Comparison of ENCODE assay signal across 8 mouse cellular contexts in the genomic region with DNA sequence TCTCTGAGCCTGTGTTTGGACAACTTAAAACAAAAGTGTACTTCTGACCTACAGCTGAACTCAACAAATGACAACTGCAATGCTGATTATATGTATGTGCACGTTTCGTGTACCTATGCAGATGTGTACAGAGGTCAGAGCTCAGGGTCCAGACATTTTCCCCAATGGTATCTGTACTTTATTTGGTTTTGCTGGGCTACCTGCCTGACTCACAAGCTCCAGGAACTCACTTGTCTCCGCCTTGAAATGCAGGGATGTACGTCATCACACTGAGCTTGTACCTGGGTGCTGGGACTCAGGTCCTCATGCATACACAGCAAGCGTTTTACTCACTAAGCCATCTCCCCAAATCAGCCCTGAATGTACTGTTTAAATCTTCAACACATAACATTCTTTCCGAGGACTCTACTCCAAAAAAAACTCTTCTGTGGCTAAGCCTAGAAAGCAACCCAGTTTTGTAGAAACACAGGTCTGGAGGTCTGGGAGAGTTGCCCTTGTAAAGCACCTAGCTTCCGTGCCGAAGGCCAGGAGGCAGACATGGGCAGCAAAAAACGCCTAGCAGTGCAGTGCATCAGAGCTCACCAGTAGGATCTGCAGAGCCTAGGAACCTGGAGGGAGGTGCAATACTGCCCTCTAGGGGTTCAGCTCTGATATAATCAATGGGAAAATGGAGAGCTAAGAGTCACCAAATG. TPM values are rescaled to one million over a fixed set of nuclear protein-coding genes. Genes with fewer than 3 reads are reported as not detected.
DNase-seq lines count a peak whose midpoint lies in the region; ATAC-seq and TF ChIP-seq lines count a peak whose summit lies in the region.

No protein-coding gene starts in this region.

- TF ChIP-seq CTCF in testis, adult 2 months (IDR thresholded peaks at IDR 0.05; ENCODE audit: control insufficient read depth, insufficient read depth, insufficient replicate concordance, low read depth, low read length): peak; percentile 49; the same call in 1 of the 2 replicates

- no peak for TF ChIP-seq POLR2A in limb, embryonic 14.5 days (IDR thresholded peaks at IDR 0.05; ENCODE audit: borderline replicate concordance, extremely low read depth, insufficient read depth, insufficient read length)
- TF ChIP-seq POLR2A in testis, adult 2 months (IDR thresholded peaks at IDR 0.05; ENCODE audit: control insufficient read depth, low read depth, low read length): no peak

- H3K4me3 ChIP-seq in kidney, embryonic 15.5 days (replicated peaks): no peak overlapping the region
- H3K4me3 ChIP-seq in limb, embryonic 14.5 days (replicated peaks; ENCODE audit: low read length): no peak overlapping the region
- H3K4me3 ChIP-seq in testis, adult 2 months (ENCODE audit: control insufficient read depth, low read depth, low read length): no peak overlapping the region

- H3K4me2 ChIP-seq in kidney, embryonic 15.5 days: no peak overlapping the region
- no peak overlapping the region for H3K4me2 ChIP-seq in limb, embryonic 14.5 days (replicated peaks; ENCODE audit: low read depth, low read length, severe bottlenecking)

- DNase-seq in urinary bladder, postnatal 14 days (ENCODE audit: low spot score): peak; percentile 54
- no peak for DNase-seq in urinary bladder, postnatal 10 days (ENCODE audit: low spot score)
- DNase-seq in cerebellum, postnatal 25 days: peak; percentile 71 to 80
- peak; percentile 32 for DNase-seq in gastrocnemius, postnatal 25 days
- peak; percentile 72 for DNase-seq in limb, embryonic 14.5 days (ENCODE audit: low spot score)

- H3K9ac ChIP-seq in kidney, embryonic 15.5 days: no peak overlapping the region
- no peak overlapping the region for H3K9ac ChIP-seq in limb, embryonic 14.5 days (ENCODE audit: low read depth, low read length, severe bottlenecking)

- peak; percentile 54 for ATAC-seq in kidney, embryonic 15.5 days (replicated peaks; ENCODE audit: low FRiP score)
- peak; percentile 69 for ATAC-seq in limb, embryonic 14.5 days (ENCODE audit: low FRiP score, low read depth)
- peak; percentile 54; the same call in 1 of the 2 replicates for ATAC-seq in monocyte, adult 5-6 weeks (replicated peaks; ENCODE audit: insufficient number of reproducible peaks, low FRiP score, low TSS enrichment, poor library complexity, severe bottlenecking)

- H3K36me3 ChIP-seq in kidney, embryonic 15.5 days: peaks cover 83% of the 10 kb centered on the region
- peaks cover 73% of the 10 kb centered on the region for H3K36me3 ChIP-seq in limb, embryonic 14.5 days (ENCODE audit: control insufficient read depth, insufficient read depth, low read length)
- peaks cover 3% of the 10 kb centered on the region for H3K36me3 ChIP-seq in testis, adult 2 months (ENCODE audit: control insufficient read depth, insufficient read depth, low read length)

- H3K4me1 ChIP-seq in kidney, embryonic 15.5 days: peaks cover 14% of the 10 kb centered on the region
- H3K4me1 ChIP-seq in limb, embryonic 14.5 days (ENCODE audit: control insufficient read depth, insufficient read depth, low read length): no peaks in the 10 kb centered on the region
- H3K4me1 ChIP-seq in testis, adult 2 months (ENCODE audit: control insufficient read depth, insufficient read depth, low read length): no peaks in the 10 kb centered on the region

- H3K27ac ChIP-seq in kidney, embryonic 15.5 days: no peak overlapping the region
- H3K27ac ChIP-seq in limb, embryonic 14.5 days (replicated peaks; ENCODE audit: low read depth, low read length): no peak overlapping the region
- no peak overlapping the region for H3K27ac ChIP-seq in testis, adult 2 months (ENCODE audit: control insufficient read depth, insufficient read depth, low read depth, low read length)

- H3K9me3 ChIP-seq in kidney, embryonic 15.5 days (replicated peaks): no peaks in the 10 kb centered on the region
- no peaks in the 10 kb centered on the region for H3K9me3 ChIP-seq in limb, embryonic 14.5 days (ENCODE audit: control insufficient read depth, low read length)

- H3K27me3 ChIP-seq in kidney, embryonic 15.5 days: no peaks in the 10 kb centered on the region
- no peaks in the 10 kb centered on the region for H3K27me3 ChIP-seq in limb, embryonic 14.5 days (ENCODE audit: control insufficient read depth, insufficient read depth, low read length)
- no peaks in the 10 kb centered on the region for H3K27me3 ChIP-seq in testis, adult 2 months (ENCODE audit: control insufficient read depth, insufficient read depth, low read length)

- WGBS in kidney, embryonic 15.5 days: 63% methylated on average over 9 of the region's 9 CpGs
- 67% methylated on average over 9 of the region's 9 CpGs for WGBS in limb, embryonic 14.5 days

RNA-seq across cellular contexts. Expression of gene Cdk5rap2, which starts 54.4 kb away (rescaled TPM):
- total RNA-seq in gastrocnemius, postnatal 25 days (2021): 1 to 10 TPM; 5.4 to 5.7 TPM
- 18.7 and 21.2 TPM in 2 replicates for polyA plus RNA-seq in kidney, embryonic 15.5 days (2015; fragmentation: Nextera tagmentation; extraction: Ambion mirVana)
- 15.4 and 18.7 TPM in 2 replicates for polyA plus RNA-seq in limb, embryonic 14.5 days (2012; rRNA removed)
- polyA plus RNA-seq in limb, embryonic 14.5 days (2014; fragmentation: Nextera tagmentation; extraction: Ambion mirVana): 19.2 and 24.2 TPM in 2 replicates
- total RNA-seq in monocyte, adult 5-6 weeks (2017): 18.5 to 31.7 TPM (median 30.0 TPM) in 3 replicates
- polyA plus RNA-seq in testis, adult 2 months (2012; rRNA removed): 73.1 and 76.1 TPM in 2 replicates
